Mouse (Mus musculus) embryonic facial prominence, embryonic 13.5 days (tissue): ENCODE data around the gene Car15. TPM values are rescaled to one million over a fixed set of nuclear protein-coding genes. Genes with fewer than 3 reads are reported as not detected.

Source experiments
- ATAC-seq: fragments of 200-750 bp; cut with Nextera tagmentation; 2 replicates; pipeline ENCODE4 v1.8.0; 2017; ENCODE audit warnings: low read depth; ENCODE audit not compliant: insufficient number of reproducible peaks, insufficient read depth, low FRiP score, low TSS enrichment
- H3K27ac ChIP-seq: fragments of 300-500 bp; sonication (generic); 2 replicates; pipeline ENCODE4 v1.5.1; 2015; ENCODE audit warnings: moderate library complexity, mild to moderate bottlenecking, inconsistent platforms
- H3K27me3 ChIP-seq: fragments of 300-500 bp; sonication (generic); 2 replicates; pipeline ENCODE4 v1.6.1; 2015; ENCODE audit warnings: mild to moderate bottlenecking, inconsistent platforms
- H3K36me3 ChIP-seq: fragments of 300-500 bp; sonication (generic); 2 replicates; pipeline ENCODE4 v1.6.1; 2015; ENCODE audit warnings: mild to moderate bottlenecking, inconsistent platforms
- H3K4me1 ChIP-seq: fragments of 300-500 bp; sonication (generic); 2 replicates; pipeline ENCODE4 v1.6.1; 2015; ENCODE audit warnings: inconsistent platforms
- H3K4me2 ChIP-seq: fragments of 300-500 bp; sonication (generic); 2 replicates; pipeline ENCODE4 v1.6.1; 2015; ENCODE audit warnings: moderate library complexity, mild to moderate bottlenecking, inconsistent platforms
- H3K4me3 ChIP-seq: fragments of 300-500 bp; sonication (generic); 2 replicates; pipeline ENCODE4 v1.5.1; 2015; ENCODE audit warnings: mild to moderate bottlenecking, inconsistent platforms
- H3K9ac ChIP-seq: fragments of 300-500 bp; sonication (generic); 2 replicates; pipeline ENCODE4 v1.6.1; 2015; ENCODE audit warnings: mild to moderate bottlenecking, inconsistent platforms
- H3K9me3 ChIP-seq: fragments of 300-500 bp; sonication (generic); 2 replicates; pipeline ENCODE4 v1.6.1; 2016; ENCODE audit warnings: inconsistent platforms
- WGBS: fragments of 180-500 bp; shearing (Covaris S2); methylation state at CpG from one replicate; pipeline ENCODE4 v1.1.7; 2015; ENCODE audit warnings: mixed read lengths; 5-methylcytosine and 5-hydroxymethylcytosine counted together
- polyA plus RNA-seq: library from polyadenylated mRNA; unstranded; fragments of >200 nt; fragmentation: Nextera tagmentation; extraction: Ambion mirVana; gene quantifications from 2 replicates; pipeline ENCODE4 v1.2.1, GENCODE M21; 2015

Gene Car15
- 2.2 and 3.0 TPM in 2 replicates for polyA plus RNA-seq

GRCm38 (mm10) chr16:17838051-17838450 lies at the start of gene Car15:
Gene Car15, minus strand, starts transcription at chr16:17838364.
- peaks cover 10% of the 10 kb centered on the region; the same call in 1 of the 2 replicates for H3K4me1 ChIP-seq
- H3K36me3 ChIP-seq = peaks cover 36% of the 10 kb centered on the region
- no peak within 1 kb of the TSS for H3K27ac ChIP-seq
- 68% methylated on average over 6 of the region's 6 CpGs for whole genome bisulfite sequencing
- no peak within 1 kb of the TSS for H3K4me2 ChIP-seq
- no peak within 1 kb of the TSS for H3K9ac ChIP-seq
- H3K4me3 ChIP-seq = no peak within 1 kb of the TSS
- H3K27me3 ChIP-seq = peaks cover 50% of the 10 kb centered on the region
- H3K9me3 ChIP-seq = no peaks in the 10 kb centered on the region
- no peak for ATAC-seq

GRCm38 (mm10) chr16:17884116-17884515 lies 46.0 kb upstream of the Car15 start:
- peaks cover 7% of the 10 kb centered on the region; the same call in 1 of the 2 replicates for H3K36me3 ChIP-seq
- no peak overlapping the region for H3K9ac ChIP-seq
- H3K4me3 ChIP-seq = no peak overlapping the region
- peaks cover 6% of the 10 kb centered on the region for H3K4me1 ChIP-seq
- 89% methylated on average over 6 of the region's 6 CpGs for WGBS
- no peaks in the 10 kb centered on the region for H3K27me3 ChIP-seq
- no peaks in the 10 kb centered on the region for H3K9me3 ChIP-seq
- H3K27ac ChIP-seq = no peak overlapping the region
- ATAC-seq = no peak
- H3K4me2 ChIP-seq = no peak overlapping the region

GRCm38 (mm10) chr16:17882196-17882595 lies 44.0 kb upstream of the Car15 start:
- H3K4me2 ChIP-seq = no peak overlapping the region
- ATAC-seq = no peak
- H3K4me3 ChIP-seq = no peak overlapping the region
- peaks cover 18% of the 10 kb centered on the region for H3K36me3 ChIP-seq
- no peak overlapping the region for H3K27ac ChIP-seq
- no peaks in the 10 kb centered on the region for H3K27me3 ChIP-seq
- peaks cover 6% of the 10 kb centered on the region for H3K4me1 ChIP-seq
- no peak overlapping the region for H3K9ac ChIP-seq
- no peaks in the 10 kb centered on the region for H3K9me3 ChIP-seq

- peaks cover 21% of the 10 kb centered on the region for H3K36me3 ChIP-seq
- peaks cover 6% of the 10 kb centered on the region for H3K4me1 ChIP-seq
- H3K27me3 ChIP-seq = no peaks in the 10 kb centered on the region
- H3K4me3 ChIP-seq = no peak overlapping the region
- no peak overlapping the region for H3K27ac ChIP-seq
- WGBS = 92% methylated on average over 4 of the region's 4 CpGs
- no peak overlapping the region for H3K4me2 ChIP-seq
- H3K9ac ChIP-seq = no peak overlapping the region
- no peaks in the 10 kb centered on the region for H3K9me3 ChIP-seq
- ATAC-seq = no peak
Measured at GRCm38 (mm10) chr16:17879571-17879970, 41.4 kb upstream of the Car15 start.

- Histone ChIP-seq H3K36me3 (peaks cover 34% of the 10 kb centered on the region), H3K9ac (no peak overlapping the region), H3K4me1 (no peaks in the 10 kb centered on the region), H3K9me3 (no peaks in the 10 kb centered on the region), H3K4me2 (no peak overlapping the region), H3K27me3 (no peaks in the 10 kb centered on the region), H3K27ac (no peak overlapping the region), H3K4me3 (no peak overlapping the region)
- no peak for ATAC-seq
- 95% methylated on average over 1 of the region's 1 CpGs for WGBS
Measured at GRCm38 (mm10) chr16:17876096-17876495, 37.9 kb upstream of the Car15 start.

GRCm38 (mm10) chr16:17875174-17875573 lies 37.0 kb upstream of the Car15 start:
- no peak overlapping the region for H3K27ac ChIP-seq
- H3K36me3 ChIP-seq = peaks cover 43% of the 10 kb centered on the region
- no peaks in the 10 kb centered on the region for H3K9me3 ChIP-seq
- H3K4me1 ChIP-seq = no peaks in the 10 kb centered on the region
- ATAC-seq = no peak
- H3K4me2 ChIP-seq = no peak overlapping the region
- 89% methylated on average over 4 of the region's 4 CpGs for WGBS
- no peak overlapping the region for H3K4me3 ChIP-seq
- no peak overlapping the region for H3K9ac ChIP-seq
- H3K27me3 ChIP-seq = no peaks in the 10 kb centered on the region

GRCm38 (mm10) chr16:17872995-17873394 lies 34.8 kb upstream of the Car15 start:
- peaks cover 58% of the 10 kb centered on the region for H3K36me3 ChIP-seq

GRCm38 (mm10) chr16:17871248-17871647 lies 33.1 kb upstream of the Car15 start:
- H3K9ac ChIP-seq = no peak overlapping the region
- peaks cover 53% of the 10 kb centered on the region for H3K36me3 ChIP-seq
- H3K9me3 ChIP-seq = no peaks in the 10 kb centered on the region
- H3K4me2 ChIP-seq = no peak overlapping the region
- H3K4me1 ChIP-seq = no peaks in the 10 kb centered on the region
- 81% methylated on average over 5 of the region's 5 CpGs for WGBS
- no peak overlapping the region for H3K4me3 ChIP-seq
- H3K27me3 ChIP-seq = no peaks in the 10 kb centered on the region
- no peak for ATAC-seq
- no peak overlapping the region for H3K27ac ChIP-seq

More at GRCm38 (mm10) chr16:17872995-17873394, 34.8 kb upstream of the Car15 start:
- ATAC-seq = no peak
- H3K4me2 ChIP-seq = no peak overlapping the region
- 65% methylated on average over 4 of the region's 4 CpGs for WGBS
- no peaks in the 10 kb centered on the region for H3K27me3 ChIP-seq
- H3K4me1 ChIP-seq = no peaks in the 10 kb centered on the region
- no peaks in the 10 kb centered on the region for H3K9me3 ChIP-seq
- 0 out of 2 replicates have a peak overlapping the region, but pooled peaks have one; percentile 27 for H3K9ac ChIP-seq
- no peak overlapping the region for H3K27ac ChIP-seq
- no peak overlapping the region for H3K4me3 ChIP-seq

- WGBS = 76% methylated on average over 6 of the region's 6 CpGs
- no peaks in the 10 kb centered on the region for H3K9me3 ChIP-seq
Measured at GRCm38 (mm10) chr16:17865770-17866169, 27.6 kb upstream of the Car15 start.

GRCm38 (mm10) chr16:17865293-17865692 lies 27.1 kb upstream of the Car15 start:
- H3K9me3 ChIP-seq = no peaks in the 10 kb centered on the region
- H3K27me3 ChIP-seq = no peaks in the 10 kb centered on the region
- 0 out of 2 replicates have a peak, but pooled peaks cover 4% of the 10 kb centered on the region for H3K4me1 ChIP-seq
- H3K4me2 ChIP-seq = no peak overlapping the region
- peaks cover 47% of the 10 kb centered on the region for H3K36me3 ChIP-seq
- no peak for ATAC-seq
- WGBS = 97% methylated on average over 2 of the region's 2 CpGs
- no peak overlapping the region for H3K4me3 ChIP-seq
- no peak overlapping the region for H3K9ac ChIP-seq
- H3K27ac ChIP-seq = no peak overlapping the region

More at GRCm38 (mm10) chr16:17865770-17866169, 27.6 kb upstream of the Car15 start:
- no peaks in the 10 kb centered on the region for H3K27me3 ChIP-seq
- no peak for ATAC-seq
- no peak overlapping the region for H3K9ac ChIP-seq
- peaks cover 47% of the 10 kb centered on the region for H3K36me3 ChIP-seq
- H3K4me1 ChIP-seq = 0 out of 2 replicates have a peak, but pooled peaks cover 4% of the 10 kb centered on the region
- H3K4me2 ChIP-seq = no peak overlapping the region
- H3K4me3 ChIP-seq = no peak overlapping the region
- no peak overlapping the region for H3K27ac ChIP-seq

- peaks cover 67% of the 10 kb centered on the region for H3K36me3 ChIP-seq
- no peak overlapping the region for H3K27ac ChIP-seq
- no peak for ATAC-seq
- H3K9me3 ChIP-seq = no peaks in the 10 kb centered on the region
- H3K4me2 ChIP-seq = no peak overlapping the region
- H3K4me3 ChIP-seq = no peak overlapping the region
- 0 out of 2 replicates have a peak, but pooled peaks cover 6% of the 10 kb centered on the region for H3K4me1 ChIP-seq
- H3K27me3 ChIP-seq = no peaks in the 10 kb centered on the region
- no peak overlapping the region for H3K9ac ChIP-seq
Measured at GRCm38 (mm10) chr16:17858592-17858991, 20.4 kb upstream of the Car15 start.

GRCm38 (mm10) chr16:17857157-17857556 lies 19.0 kb upstream of the Car15 start:
- Histone ChIP-seq H3K9ac (no peak overlapping the region), H3K4me1 (0 out of 2 replicates have a peak, but pooled peaks cover 5% of the 10 kb centered on the region), H3K36me3 (peaks cover 79% of the 10 kb centered on the region), H3K27me3 (no peaks in the 10 kb centered on the region), H3K9me3 (no peaks in the 10 kb centered on the region), H3K27ac (no peak overlapping the region), H3K4me2 (no peak overlapping the region), H3K4me3 (no peak overlapping the region)
- ATAC-seq = no peak
- 88% methylated on average over 7 of the region's 7 CpGs for WGBS
